Mouse (Mus musculus) adrenal gland, adult 18-20 months (tissue): Measurements from ENCODE around the gene Tead2. TPM values are rescaled to one million over a fixed set of nuclear protein-coding genes. Genes with fewer than 3 reads are reported as not detected.
A peak's percentile ranks its signal among the peaks of the same experiment; 100 is the strongest.
"Not testable (repeated sequence)": the region's sequence is repeated elsewhere in the genome, so short reads cannot be mapped to it uniquely, and the experiment has no call there.

Experiments used
- DNase-seq, 2 experiments: peaks; one replicate each; pipeline ENCODE4 v3.0.0; 2021 to 2022; ENCODE audit warnings: low spot score in 2 of 2
- long read RNA-seq, 2 experiments: library from polyadenylated mRNA; stranded (forward); transcript quantifications; one replicate each; pipeline ENCODE4 v2.0.0; 2021
- total RNA-seq, 2 experiments: library from RNA; stranded (reverse); gene quantifications; 1 replicate in 1 of 2; 2 replicates in 1 of 2; pipeline ENCODE4 v1.2.3; 2021

Tead2 gene
- 10 to 100 TPM in 1 of 2 experiments, 1 to 10 TPM in 1; 8.5 to 11.7 TPM for total RNA-seq
- long read RNA-seq, experiment 1, transcript Tead2-201 (12 exons, 2,140 nt), result major isoform, 5 of 8 reads
- long read RNA-seq, experiment 1, partial matches to known transcripts, result 1 of 8 reads
- long read RNA-seq, experiment 1, other reads (novel, unspliced or antisense), result 1 of 8 reads
- long read RNA-seq, experiment 2, partial matches to known transcripts, result 1 of 6 reads
- long read RNA-seq, experiment 2, other reads (novel, unspliced or antisense), result 1 of 6 reads

DNA sequence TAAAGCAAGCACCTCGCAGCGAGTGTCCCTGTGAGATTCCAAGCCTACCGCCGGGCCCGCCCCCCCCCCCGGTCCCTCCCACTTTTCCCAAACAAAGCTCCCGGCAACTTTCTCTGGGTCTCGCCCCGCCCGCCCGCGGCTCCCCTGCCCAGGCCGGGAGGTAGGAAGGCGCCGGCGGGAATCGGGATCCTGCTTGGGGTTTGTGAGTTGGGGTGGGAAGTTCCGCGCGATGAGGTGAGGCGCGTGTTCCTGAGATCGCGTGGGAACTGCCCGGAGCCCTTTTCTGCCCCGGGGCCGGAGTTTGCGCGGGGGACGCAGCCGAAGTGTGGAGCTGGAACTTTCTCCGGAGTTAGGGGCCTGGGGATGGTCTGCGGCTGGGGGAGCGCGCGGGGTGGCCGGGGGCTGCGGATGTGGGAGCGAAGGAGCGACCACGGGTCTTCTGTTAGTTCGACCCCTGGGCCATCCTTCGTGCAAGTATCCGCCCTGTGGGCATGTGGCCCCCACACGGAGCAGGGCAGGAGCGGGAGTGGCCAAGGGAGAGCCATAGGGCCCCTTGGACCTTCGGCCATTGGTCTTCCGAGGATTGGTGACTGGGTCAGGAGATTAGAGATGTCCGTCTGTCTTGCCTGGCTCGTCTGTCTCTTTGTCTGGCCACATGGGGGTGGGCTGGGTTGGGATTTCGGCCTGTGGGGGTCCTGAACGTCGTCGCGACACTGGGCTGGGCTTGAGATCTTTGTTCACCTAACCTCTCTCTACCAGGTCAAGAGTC, at the start of gene Tead2:
Gene Tead2, plus strand, starts transcription at position 81 of the 769 bp plus-strand sequence.
- peak; percentile 34 to 49 for DNase-seq

DNA sequence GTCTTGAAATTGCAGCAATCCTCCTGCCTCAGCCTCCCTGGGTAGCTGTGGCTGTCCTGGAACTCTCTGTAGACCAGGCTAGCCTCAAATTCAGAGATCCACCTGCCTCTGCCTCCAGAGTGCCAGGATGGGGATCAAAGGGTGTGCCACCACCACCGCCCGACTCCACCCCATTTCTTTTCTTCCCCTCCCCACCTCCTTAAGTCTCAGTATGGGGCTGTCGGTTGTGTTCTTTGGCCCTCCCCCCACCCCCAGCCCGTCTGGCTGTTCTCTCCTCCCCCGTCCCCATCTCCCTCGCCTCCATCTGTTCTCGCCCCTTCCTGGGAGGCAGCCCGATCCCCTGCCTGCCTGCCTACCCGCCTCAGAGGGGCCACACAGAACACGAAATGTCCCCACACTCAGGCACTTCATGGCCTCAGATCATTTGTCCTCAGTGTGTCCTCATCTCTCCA, 48.6 kb upstream of the Tead2 start:
- DNase-seq, result no peak

DNA sequence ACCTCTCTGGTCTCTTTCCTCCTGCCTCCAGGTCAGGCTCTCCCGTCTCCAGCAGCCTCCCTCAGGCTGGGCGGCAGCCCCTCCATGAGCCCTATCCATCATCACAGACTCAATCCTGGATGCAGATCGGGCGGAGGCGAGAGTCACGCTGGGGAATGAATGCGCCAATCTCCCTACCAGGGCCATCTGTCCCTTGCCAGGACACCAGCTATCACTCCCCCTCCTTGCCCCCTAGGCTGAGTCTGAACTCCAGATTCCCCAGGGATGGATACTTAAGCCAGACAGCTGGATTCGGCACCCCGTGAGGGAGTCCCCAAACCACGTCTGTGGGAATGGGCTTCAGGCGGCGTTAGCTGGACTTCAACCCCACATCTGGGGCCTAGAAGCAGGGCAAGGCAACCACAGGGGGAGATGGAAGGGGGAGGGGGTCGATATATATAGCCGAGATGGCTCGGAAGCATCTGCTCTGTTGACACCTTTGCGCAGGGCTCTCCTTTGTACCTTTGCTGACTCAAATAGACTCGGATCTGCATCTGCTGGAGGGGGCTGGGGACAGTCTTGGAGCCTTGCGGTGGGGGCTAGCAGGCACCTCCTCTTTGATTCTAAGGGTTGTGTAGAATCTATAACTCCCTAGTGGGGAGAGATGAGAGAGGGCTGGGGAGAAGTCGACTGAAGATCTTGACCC, 47.6 kb upstream of the Tead2 start:
- no peak for DNase-seq

DNA sequence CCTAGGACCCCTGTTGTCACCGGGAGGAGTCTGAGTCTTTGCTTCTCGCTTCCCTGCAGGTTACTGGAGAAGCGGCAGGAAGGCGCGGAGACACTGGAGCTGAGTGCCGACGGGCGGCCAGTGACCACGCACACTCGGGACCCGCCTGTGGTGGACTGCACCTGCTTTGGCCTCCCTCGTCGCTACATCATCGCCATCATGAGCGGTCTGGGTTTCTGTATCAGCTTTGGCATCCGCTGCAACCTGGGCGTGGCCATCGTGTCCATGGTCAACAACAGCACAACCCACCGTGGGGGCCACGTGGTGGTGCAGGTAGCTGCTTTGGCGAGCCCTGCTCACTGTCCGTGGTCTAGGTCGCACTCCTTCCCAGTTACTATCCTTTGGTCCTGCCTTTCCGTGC, 46.9 kb upstream of the Tead2 start:
- no peak for DNase-seq

DNA sequence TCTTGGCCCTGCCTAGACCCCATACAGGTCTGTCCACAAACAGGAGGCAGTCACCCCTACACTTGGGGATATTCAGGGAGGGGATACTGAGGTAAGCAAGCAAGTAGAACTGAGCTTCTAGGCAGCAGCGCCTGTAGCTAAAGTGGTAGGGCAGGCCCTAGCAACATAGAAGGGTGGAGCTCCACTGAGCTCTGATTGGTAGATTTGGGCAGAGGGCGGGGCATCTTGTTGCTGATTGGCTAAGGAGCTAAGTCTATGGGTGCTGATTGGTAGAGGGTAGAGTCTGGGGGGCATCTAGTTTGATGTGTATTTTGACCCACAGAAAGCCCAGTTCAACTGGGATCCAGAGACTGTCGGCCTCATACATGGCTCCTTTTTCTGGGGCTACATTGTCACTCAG, 46.1 kb upstream of the Tead2 start:
- no peak for DNase-seq

DNA sequence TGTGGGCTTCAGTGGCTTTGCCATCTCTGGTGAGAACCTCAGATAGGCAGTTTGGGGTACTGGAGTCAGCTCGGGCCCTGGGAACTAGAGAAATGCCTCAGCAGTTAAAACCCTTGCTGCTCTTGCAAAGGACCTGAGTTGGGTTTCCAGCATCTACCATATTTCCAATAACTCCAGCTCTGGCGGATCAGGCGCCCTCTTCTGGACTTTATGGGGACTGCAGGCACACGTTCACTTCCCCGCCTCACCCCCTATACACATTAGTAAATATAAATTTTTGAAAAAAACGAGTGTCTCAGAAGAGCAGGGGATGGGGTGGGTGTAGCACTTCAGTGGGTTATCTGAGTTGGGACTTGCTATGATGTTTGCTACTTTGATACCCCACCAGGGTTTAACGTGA, 42.6 kb upstream of the Tead2 start:
- no peak for DNase-seq

DNA sequence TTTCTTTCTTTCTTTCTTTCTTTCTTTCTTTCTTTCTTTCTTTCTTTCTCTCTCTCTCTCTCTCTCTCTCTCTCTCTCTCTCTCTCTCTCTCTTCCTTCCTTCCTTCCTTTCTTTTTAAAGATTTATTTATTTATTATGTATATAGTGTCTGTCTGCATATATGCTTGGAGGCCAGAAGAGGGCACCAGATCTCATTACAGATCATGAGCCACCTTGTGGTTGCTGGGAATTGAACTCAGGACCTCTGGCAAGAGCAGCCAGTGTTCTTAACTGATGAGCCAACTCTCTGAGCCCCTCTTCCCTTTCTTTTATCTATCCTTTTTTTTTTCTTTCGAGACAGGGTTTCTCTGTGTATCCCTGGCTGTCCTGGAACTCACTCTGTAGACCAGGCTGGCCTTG, 41.8 kb upstream of the Tead2 start:
- DNase-seq, result not testable (repeated sequence)

DNA sequence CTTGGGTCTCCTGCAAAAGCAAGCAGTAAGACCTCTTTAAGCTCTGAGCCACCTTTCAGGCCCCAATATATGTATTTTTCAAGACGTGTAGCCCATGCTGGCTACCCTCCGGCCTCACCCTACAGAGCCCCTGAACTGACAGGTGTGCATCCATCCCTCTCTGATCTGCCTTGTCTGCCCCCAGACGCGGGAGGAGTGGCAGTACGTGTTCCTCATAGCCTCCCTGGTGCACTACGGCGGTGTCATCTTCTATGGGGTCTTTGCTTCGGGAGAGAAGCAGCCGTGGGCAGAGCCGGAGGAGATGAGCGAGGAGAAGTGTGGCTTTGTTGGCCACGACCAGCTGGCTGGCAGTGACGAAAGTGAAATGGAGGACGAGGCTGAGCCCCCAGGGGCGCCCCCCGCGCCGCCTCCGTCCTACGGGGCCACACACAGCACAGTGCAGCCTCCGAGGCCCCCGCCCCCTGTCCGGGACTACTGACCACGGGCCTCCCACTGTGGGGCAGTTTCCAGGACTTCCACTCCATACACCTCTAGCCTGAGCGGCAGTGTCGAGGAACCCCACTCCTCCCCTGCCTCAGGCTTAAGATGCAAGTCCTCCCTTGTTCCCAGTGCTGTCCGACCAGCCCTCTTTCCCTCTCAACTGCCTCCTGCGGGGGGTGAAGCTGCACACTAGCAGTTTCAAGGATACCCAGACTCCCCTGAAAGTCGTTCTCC, 40.8 kb upstream of the Tead2 start:
- DNase-seq, result no peak

DNA sequence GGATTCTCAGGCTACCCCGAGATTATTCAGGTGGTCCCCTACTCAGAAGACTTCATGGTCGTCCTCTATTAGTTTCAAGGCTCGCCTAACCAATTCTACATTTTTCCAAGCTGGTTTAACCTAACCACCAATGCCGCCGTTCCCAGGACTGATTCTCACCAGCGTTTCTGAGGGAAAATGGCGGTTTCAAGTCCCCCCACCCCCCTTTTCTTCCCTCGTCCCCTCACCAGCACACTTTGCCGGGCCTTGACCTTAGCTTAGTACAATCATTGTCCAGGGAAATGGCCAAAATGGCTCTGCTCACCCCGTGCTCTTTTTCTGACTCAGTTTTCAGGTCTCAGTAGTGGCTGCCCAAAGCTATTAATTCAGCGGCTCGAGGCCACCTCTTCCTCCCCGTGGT, 40.2 kb upstream of the Tead2 start:
- DNase-seq, result no peak

DNA sequence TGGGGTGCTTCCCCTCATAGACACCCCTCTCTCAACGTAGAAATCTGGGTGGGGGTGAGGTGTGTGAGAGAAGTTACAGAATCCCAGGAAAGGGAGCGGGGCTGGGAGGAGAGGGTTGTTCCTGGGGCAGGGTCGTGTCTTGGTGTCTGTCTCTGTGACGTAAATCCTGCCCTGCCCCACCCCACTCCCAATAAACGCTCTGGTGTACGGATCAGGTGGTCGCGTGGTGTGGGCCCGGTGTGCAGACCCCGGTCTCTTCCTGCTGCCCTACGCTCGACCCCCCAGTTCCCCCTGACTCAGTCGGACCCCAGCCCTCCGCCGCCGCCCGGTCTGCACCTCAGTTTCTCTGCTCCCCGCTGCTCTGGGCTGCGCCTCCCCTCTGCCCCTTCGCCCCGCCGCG, 39.6 kb upstream of the Tead2 start:
- DNase-seq, result no peak

DNA sequence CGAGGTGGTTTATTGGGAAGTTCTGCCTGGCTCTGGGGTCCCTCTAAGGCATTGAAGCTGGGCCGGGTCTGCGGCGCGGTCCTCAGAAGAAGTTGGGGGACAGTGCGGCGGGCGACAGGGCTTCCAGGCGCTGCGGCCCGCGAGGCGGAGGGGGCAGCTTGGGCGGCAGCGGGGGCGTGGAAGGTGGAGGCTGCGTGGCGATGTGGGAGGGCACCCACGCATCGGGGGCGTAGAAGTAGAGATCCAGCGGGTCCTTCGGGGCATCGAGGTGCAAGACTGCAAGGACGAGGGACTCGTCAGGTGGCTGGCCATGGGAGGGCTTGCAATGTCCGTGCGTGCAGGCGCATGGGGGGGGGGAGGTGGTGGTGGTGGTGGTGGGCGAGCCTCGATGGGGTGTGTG, 39.2 kb upstream of the Tead2 start:
- DNase-seq, result no peak

DNA sequence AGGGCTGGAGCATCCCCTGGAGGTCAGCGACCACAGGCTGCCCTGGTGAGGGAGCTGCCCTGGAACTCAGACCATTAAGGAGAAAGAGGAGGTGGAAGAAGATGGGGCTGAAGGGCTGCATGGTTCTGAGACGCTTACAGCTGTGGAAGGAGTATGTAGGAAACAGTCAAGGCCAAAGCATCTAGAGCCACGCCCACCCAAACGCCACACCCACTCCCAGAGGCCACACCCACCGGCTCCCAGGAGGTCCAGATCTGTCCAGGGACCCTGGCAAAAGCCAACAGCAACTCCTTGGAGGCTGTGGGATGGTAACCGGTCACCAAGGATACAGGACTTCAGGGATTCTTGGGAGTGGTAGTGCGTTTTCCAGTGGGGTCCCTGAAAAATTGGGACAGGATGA, 37.0 kb upstream of the Tead2 start:
- DNase-seq, result no peak

DNA sequence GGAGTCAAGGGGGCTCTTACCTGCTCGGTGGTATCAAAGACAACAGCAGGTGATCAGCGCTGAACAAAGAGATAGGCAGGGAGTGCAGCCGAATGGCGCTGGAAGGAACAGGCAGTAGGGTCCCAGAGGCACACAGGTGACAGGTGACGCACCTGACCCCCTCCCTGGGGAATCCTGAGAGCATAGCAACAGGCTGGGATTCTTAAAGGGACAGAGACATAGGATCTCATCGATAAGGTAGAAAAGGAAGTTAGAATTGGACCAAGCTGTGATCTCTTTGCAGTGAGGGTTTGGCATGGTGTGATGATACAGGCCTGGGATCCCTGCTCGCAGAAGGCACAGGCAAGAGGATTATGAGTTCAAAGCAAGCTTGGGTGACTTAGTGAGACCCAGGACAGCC, 36.1 kb upstream of the Tead2 start, which contains the start of gene Gfy:
Gene Gfy, minus strand, starts transcription at position 101 of the 400 bp plus-strand sequence.
- no peak for DNase-seq

DNA sequence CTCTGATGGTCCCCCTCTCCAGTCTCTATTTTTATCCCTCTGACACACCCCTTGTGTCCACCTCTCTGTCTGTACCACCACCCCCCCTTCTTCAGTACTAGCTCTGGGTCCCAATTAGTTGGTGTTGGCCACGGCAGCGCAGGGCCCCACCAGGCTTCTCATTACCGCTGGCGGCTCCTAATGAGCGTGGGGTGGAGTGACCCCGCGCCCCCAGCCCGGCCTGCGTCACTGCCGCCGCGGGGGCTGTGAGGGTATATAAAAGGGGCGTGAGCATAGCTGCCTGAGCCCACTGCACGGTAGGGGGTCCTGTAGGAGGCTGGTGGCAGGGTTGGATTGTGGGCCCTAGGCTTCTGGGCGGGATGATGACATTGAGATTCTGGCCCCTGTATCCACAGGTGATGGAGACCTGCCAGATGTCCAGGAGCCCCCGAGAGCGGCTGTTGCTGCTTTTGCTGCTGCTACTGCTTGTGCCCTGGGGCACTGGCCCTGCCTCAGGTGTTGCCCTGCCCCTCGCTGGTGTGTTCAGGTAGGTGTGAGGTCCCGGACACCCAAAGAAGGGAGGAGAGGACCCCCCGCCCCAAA, 34.6 kb upstream of the Tead2 start, which contains the start of gene Pth2:
Gene Pth2, plus strand, starts transcription at position 100 of the 582 bp plus-strand sequence.
- DNase-seq, result no peak

DNA sequence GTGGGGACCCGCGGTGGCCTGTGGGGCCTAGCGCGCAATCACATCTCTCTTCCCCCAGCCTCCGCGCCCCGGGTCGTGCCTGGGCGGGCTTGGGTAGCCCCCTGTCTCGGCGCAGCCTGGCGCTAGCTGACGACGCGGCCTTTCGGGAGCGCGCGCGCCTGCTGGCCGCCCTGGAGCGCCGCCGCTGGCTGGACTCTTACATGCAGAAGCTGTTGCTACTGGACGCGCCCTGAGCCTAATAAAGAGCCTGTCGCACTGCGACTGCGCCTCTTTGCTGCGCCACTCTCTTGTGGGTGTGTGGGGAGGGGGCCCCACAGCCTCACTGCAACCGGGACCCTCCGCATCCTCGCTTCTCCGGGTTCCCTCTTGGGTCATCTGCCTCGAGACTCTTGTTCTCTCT, 34.0 kb upstream of the Tead2 start:
- DNase-seq, result no peak

DNA sequence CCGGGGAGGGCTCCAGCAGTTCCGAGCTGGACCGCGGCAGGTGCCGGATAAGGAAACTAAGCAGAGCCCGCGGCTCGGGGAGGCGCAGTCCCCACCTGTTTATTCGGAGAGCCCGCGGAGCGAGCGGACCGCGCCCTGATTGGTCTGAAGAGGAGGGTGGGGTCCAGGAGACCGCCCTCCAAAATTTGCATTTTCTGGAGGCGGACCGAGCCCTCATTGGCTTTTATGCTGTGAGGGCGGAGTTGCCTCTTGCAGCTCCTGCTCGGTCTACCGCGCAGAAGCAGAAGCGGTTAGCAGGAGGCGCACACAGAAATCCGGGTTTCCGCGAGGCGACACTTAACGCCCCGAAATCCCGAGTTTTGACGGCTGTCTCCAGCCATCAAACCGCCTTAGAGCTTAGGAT, 33.4 kb upstream of the Tead2 start:
- peak; percentile 76 to 79 for DNase-seq

DNA sequence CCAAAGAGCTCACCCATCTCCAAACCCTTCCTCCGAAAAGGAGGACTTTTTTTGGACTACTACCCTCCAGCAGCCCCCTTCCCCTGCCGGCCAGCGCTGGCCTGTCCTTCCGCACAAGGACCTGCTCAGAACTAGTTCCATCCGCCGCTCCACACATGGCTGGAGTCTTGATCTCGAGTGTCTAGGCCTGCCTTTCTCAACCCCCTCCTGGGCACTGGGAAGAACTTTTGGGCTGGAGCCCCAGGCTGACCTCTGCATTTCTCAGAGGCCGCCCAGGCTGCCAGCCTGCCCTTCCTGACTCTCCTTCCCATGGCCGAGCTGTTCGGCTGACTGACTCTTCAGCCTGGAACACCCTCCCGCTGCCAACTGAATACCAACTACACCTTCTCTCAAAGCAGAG, 32.9 kb upstream of the Tead2 start:
- DNase-seq, result no peak

DNA sequence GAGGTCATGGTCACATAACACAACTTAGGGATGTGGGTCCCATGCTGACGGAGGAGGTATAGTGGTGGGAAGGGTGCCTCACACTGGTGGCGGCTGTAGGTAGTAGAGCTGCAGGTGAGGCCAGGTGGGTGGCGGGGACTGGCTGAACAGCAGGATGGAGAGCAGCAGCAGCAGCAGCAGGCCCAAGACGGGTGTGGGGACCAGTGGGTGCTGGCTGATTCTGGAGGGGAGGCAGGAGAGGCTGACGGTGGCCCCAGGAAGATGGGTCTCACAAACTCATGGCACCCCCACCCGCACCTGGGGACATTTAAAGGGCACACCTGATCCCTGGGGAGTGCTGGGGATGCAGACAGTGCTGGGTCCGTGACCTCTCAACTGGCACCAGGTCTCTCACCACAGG, 31.9 kb upstream of the Tead2 start:
- DNase-seq, result no peak

DNA sequence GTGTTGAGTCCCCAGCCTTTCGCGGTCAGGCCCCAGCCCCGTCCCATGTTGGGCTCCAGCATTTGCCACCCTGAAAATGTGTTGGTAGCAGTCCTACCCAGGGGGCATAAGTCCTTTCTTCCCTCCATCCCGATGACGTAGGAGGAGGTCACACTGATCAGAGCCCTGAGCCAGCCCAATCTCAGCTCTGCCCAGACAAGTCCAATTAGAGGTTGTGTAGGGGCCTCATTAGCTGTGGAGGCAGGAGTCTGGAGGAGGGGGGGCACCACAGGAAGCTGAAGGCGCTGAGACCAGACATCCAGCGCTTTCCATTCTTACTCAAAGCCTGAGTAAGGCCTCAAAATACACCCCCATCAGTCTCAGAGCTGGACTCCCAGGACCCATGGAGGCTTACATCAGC, 29.6 kb upstream of the Tead2 start:
- DNase-seq, result no peak

DNA sequence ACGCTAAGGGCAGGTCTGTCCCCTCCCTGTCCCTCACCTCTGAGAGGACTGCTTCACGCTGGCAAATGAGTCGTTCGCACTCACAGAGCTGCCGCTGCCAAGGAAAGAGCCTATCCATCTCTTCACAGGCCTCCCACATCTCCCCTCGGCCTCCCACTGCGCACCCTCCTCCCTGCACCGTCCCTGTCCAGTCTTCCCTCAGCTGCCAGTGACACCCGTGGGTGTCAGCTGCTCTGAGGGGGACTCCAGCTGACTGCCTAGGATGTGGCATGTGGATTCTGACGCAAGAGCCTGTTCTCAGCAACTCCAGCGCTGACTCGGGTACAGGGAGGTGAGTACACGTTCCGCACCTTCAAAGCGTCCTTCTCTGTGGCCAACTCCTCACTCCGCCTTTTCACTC, 26.0 kb upstream of the Tead2 start:
- no peak for DNase-seq

DNA sequence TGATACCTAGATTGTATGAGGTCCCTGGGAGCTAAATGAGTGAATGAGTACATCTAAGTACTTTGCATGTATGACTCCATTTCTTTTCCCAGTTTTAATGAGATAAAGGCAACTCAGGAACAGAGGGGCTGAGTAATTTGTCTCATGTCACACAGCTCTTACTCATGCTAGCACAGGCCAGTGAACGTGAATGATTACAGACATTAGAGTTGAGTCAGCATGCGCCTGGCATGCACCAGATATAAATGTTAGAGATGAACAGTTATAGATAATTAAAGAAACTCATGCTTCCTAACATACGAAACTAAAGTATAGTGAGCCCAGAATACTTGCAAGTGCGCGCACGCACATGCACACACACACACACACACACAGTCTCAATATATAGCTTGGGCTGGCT, 25.4 kb upstream of the Tead2 start:
- no peak for DNase-seq
